Mouse (Mus musculus): ENCODE results near the gene Wnt3a. TPM values are rescaled to one million over a fixed set of nuclear protein-coding genes. Genes with fewer than 3 reads are reported as not detected.

The Wnt3a gene
- polyA plus RNA-seq, 1 experiment from 2014 or later, result 2.2 TPM

DNA sequence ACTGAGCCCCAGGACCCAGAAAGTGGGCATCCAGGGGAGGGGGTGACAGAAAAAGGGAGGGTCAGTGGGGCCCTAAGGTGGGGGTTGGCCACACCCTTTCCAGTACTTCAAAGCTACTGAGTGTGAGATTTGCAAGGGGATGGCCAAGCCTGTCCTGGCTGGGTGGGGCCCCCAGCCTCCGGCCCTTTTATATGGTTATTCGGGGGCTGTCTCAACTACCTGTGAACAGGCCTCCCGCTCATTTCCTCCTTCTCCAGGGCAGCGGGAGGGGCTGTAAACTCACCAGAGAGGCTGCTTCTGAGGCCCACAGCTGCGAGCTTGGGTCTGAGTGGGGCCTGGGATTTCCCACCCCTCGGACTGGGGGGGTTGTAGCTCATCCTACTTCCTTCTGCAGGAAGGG is 46.7 kb downstream of the Wnt3a start:
- 55% methylated on average over 6 of the region's 6 CpGs for WGBS
- Histone ChIP-seq H3K27ac (replicated peaks) (no peak overlapping the region), H3K4me3 (no peak overlapping the region), H3K4me2 (replicated peaks) (no peak overlapping the region), H3K9me3 (no peaks in the 10 kb centered on the region), H3K27me3 (no peaks in the 10 kb centered on the region), H3K36me3 (no peaks in the 10 kb centered on the region), H3K4me1 (peaks cover 5% of the 10 kb centered on the region), H3K9ac (replicated peaks) (no peak overlapping the region)
- no peak for ATAC-seq (replicated peaks)

DNA sequence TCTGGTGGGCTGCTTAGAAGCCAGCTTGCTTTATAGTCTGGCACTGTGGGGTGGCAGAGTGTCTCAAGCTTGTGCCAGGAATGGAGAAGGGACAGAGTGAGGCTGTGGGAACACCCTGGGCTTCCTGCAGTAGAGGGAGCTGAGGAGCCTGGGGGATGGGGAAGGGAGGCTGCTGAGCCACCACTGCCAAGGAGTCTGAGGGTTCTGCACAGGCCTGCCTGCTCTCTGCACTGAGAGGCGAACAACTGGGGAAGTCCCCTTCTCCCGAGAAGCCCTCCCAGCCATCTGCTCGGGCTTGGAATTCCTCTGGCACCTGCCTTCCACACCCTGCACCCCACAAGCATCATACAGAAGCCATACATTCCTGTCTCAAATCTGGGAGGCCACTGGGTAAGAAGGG is 48.7 kb downstream of the Wnt3a start:
- Histone ChIP-seq H3K4me1 (peaks cover 8% of the 10 kb centered on the region), H3K27ac (replicated peaks) (no peak overlapping the region), H3K4me2 (replicated peaks) (no peak overlapping the region), H3K9ac (replicated peaks) (no peak overlapping the region), H3K27me3 (no peaks in the 10 kb centered on the region), H3K4me3 (no peak overlapping the region), H3K9me3 (no peaks in the 10 kb centered on the region), H3K36me3 (no peaks in the 10 kb centered on the region)
- ATAC-seq (replicated peaks), result no peak
- 12% methylated on average over 3 of the region's 3 CpGs for WGBS

DNA sequence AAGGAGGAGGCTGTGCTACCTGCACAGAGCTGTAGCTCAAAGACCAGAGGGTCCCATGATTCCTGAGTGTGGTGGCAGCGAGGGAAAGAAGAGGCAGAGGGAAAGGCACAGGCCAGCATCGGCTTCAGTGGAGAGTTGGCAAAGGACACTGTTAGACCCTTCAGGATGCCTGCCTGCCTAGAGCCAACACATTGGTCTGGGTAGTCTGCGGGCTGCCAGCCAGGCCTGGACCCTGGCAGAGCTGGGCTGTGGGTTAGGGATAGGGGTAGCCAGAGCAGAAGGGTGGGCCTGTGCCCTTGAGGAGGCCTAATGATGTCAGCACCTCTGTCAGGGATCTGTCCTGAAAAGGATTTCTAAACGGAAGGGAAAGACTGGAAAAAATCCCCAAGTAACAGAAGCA is 50.8 kb downstream of the Wnt3a start:
- Histone ChIP-seq H3K4me3 (no peak overlapping the region), H3K4me1 (peaks cover 8% of the 10 kb centered on the region), H3K4me2 (replicated peaks) (no peak overlapping the region), H3K9ac (replicated peaks) (no peak overlapping the region), H3K27me3 (no peaks in the 10 kb centered on the region), H3K36me3 (no peaks in the 10 kb centered on the region), H3K9me3 (no peaks in the 10 kb centered on the region), H3K27ac (replicated peaks) (no peak overlapping the region)
- ATAC-seq (replicated peaks), result no peak
- WGBS, result 79% methylated on average over 4 of the region's 4 CpGs

DNA sequence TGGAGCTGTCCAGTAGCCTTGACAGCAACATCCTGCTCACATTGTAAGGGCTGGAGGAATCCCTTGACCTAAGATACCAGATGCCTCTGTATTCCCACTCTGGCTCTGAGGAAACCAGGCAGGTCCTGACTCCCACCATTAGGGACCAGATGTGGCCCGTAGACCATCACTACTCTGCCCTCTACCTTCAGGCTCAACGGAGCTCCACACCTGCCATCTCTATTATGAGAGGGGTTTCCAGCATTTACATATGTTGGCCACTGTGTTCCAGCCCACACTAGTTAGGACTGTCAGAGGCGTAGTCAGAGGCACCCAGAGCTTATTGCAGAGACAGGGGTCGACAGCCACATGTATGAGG is 51.1 kb downstream of the Wnt3a start:
- Histone ChIP-seq H3K4me1 (peaks cover 8% of the 10 kb centered on the region), H3K4me2 (replicated peaks) (no peak overlapping the region), H3K4me3 (no peak overlapping the region), H3K27me3 (no peaks in the 10 kb centered on the region), H3K36me3 (no peaks in the 10 kb centered on the region), H3K9me3 (no peaks in the 10 kb centered on the region), H3K27ac (replicated peaks) (no peak overlapping the region), H3K9ac (replicated peaks) (no peak overlapping the region)
- WGBS, result 61% methylated on average over 4 of the region's 4 CpGs
- 0 out of 2 replicates have a peak, but pooled peaks have one; percentile 13 for ATAC-seq (replicated peaks)

DNA sequence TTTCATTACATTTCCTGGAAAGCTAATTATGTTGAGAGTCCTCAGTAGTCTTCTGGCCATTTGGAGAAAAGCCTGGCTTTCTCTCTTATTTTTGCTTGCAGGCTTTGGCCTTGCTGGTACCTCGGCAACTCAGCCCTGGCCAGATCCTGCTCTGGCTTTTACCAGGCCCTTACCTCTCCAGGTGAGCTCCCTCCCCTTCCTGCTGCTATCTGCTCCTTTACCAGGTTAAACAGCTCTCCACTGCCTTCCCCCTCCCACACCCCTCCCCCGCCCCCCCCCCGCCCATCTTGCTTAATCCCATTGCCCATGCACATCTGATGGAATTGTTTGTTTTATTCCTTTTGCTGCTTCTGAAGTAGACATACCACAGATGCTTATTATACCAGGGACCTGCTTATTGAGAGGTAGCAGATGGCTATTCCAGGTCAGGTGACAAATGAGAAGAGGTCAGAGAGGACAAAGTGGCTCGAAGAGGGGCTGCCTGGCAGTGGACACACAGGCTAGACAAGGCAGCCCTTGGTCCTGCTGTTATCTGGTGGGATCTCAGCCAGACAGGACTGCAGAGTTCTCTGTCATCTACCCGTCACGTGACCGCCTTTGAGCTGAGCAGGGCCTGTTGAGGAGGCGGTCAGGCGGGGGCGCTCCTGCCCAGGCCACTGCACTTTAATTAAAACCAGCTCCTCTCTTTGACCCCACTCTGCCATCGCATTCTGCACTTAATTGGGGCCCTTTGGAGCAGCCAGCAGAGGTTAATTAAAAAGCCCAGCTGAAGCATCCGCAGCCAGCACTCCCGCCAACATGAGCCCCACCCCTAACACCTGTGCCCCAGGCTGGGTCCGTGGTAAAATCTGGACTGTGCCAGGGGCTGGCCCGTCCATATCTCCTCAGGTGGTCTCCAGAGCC is 51.8 kb downstream of the Wnt3a start:
- no peak overlapping the region for H3K9ac ChIP-seq (replicated peaks)
- no peak overlapping the region for H3K4me2 ChIP-seq (replicated peaks)
- H3K4me3 ChIP-seq, result no peak overlapping the region
- 0 out of 2 replicates have a peak, but pooled peaks have one; percentile 26 for ATAC-seq (replicated peaks)
- 3% methylated on average over 14 of the region's 15 CpGs for WGBS
- H3K27me3 ChIP-seq, result no peaks in the 10 kb centered on the region
- H3K36me3 ChIP-seq, result no peaks in the 10 kb centered on the region
- H3K4me1 ChIP-seq, result peaks cover 8% of the 10 kb centered on the region
- H3K9me3 ChIP-seq, result no peaks in the 10 kb centered on the region
- H3K27ac ChIP-seq (replicated peaks), result no peak overlapping the region

DNA sequence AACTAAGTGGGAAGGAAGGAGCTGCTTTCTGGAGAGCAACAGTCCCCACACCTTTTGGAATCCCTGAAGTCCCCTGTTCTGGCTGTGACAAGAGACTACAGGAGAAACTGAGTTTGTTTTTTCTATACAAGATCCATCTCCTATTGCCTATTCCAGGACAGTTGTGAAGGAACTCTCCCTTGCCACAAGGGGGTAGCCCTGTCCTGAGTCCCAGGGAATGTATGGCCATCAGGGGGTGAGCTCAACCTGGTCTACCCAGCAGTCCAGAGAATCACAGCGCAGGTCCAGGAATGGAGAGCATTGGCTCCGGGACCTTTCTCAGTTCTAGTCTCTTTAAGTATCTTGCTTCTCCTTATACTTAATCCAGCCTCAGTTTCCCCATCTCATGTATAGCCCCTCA is 57.8 kb downstream of the Wnt3a start:
- H3K27ac ChIP-seq (replicated peaks), result no peak overlapping the region
- H3K9me3 ChIP-seq, result no peaks in the 10 kb centered on the region
- WGBS, result 49% methylated on average over 2 of the region's 2 CpGs
- no peaks in the 10 kb centered on the region for H3K27me3 ChIP-seq
- no peak overlapping the region for H3K4me3 ChIP-seq
- no peak overlapping the region for H3K4me2 ChIP-seq (replicated peaks)
- H3K36me3 ChIP-seq, result no peaks in the 10 kb centered on the region
- H3K9ac ChIP-seq (replicated peaks), result no peak overlapping the region
- peaks cover 9% of the 10 kb centered on the region for H3K4me1 ChIP-seq
- ATAC-seq (replicated peaks), result no peak

DNA sequence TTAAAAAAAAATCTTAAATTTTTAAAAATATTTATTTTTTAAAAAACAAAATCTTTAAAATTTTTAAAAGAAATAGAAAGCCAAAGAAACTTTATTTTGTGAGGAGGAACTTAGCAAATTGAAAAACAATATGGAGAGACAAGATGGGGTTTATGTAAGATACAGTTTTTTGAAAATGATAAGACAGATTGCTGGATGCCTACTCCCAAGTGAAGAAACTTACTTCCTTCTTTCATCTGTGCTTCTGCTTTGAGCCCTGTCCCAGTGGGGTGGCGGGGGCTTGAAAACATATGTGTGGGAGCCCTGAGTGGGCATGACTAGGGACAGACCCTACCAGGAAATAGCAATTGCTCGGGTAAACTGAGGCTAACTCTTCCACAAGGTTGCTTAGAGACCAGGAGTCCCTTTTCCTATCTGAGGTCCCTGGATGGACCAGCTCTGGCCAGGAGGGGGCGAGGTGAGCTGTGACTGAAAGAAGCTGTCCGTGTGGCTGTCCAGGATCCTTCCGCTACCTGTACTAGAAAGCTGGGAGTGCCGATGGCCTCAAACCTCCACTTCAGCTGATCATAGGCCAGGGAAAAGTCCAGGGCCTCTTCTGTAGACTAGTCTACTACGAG is 60.3 kb downstream of the Wnt3a start:
- H3K9ac ChIP-seq (replicated peaks), result no peak overlapping the region
- ATAC-seq (replicated peaks), result no peak

DNA sequence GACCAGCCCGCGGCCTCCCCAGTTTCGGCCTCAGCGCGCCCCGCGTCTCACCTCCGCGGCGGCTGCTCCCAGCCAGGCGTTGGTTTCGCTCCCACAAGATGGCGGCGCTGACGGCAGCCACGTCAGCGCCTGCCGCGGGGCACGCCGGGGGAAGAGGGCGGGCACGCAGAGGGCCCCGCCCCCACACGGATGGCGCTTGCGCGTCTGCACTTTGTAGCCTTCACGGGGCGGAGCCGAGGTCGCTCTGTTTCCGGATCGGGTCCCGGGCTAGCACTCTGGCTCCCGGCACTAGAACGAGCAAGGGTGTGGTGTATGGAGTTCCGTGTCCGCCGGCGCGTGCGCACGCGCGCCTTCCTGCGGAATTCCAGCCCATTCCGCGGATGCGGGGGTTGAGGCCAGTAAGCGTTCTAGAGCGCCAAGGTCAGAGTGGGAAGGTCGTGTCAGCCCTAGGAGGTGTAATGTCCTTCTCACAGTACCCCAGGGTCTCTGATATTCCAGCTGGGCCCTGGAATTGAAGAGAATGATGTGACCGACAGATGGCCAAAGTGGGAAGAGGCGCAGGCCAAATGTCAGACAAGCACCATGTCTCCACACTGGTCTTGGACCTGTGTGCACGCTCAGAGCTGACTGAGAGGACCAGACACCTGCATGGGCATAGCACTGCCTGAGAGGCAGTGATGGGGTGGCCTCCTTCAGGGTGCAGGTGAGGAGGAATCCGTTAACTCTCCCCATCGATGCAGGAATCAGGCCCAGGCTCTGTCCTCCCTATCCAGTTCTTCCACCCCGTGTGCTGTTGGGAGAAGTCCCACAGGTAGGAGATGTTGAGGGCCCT is 62.2 kb downstream of the Wnt3a start, which contains the start of gene Arf1:
Arf1 (minus strand) TSS at position 149 of the 832 bp plus-strand sequence.
- peak; percentile 96 for ATAC-seq (replicated peaks)
- 3% methylated on average over 58 of the region's 59 CpGs for WGBS
- H3K4me2 ChIP-seq (replicated peaks), result peak within 1 kb of the TSS; percentile 93
- H3K36me3 ChIP-seq, result 0 out of 2 replicates have a peak, but pooled peaks cover 3% of the 10 kb centered on the region
- peak within 1 kb of the TSS; percentile 92 for H3K4me3 ChIP-seq
- H3K9ac ChIP-seq (replicated peaks), result peak within 1 kb of the TSS; percentile 98
- no peaks in the 10 kb centered on the region for H3K9me3 ChIP-seq
- peaks cover 46% of the 10 kb centered on the region for H3K4me1 ChIP-seq
- H3K27ac ChIP-seq (replicated peaks), result peak within 1 kb of the TSS; percentile 86
- no peaks in the 10 kb centered on the region for H3K27me3 ChIP-seq

More for the DNA sequence above, 60.3 kb downstream of the Wnt3a start:
- no peaks in the 10 kb centered on the region for H3K36me3 ChIP-seq
- no peaks in the 10 kb centered on the region for H3K27me3 ChIP-seq
- no peak overlapping the region for H3K27ac ChIP-seq (replicated peaks)
- no peak overlapping the region for H3K4me2 ChIP-seq (replicated peaks)
- peaks cover 29% of the 10 kb centered on the region for H3K4me1 ChIP-seq
- no peaks in the 10 kb centered on the region for H3K9me3 ChIP-seq
- no peak overlapping the region for H3K4me3 ChIP-seq
- 13% methylated on average over 7 of the region's 7 CpGs for whole genome bisulfite sequencing

DNA sequence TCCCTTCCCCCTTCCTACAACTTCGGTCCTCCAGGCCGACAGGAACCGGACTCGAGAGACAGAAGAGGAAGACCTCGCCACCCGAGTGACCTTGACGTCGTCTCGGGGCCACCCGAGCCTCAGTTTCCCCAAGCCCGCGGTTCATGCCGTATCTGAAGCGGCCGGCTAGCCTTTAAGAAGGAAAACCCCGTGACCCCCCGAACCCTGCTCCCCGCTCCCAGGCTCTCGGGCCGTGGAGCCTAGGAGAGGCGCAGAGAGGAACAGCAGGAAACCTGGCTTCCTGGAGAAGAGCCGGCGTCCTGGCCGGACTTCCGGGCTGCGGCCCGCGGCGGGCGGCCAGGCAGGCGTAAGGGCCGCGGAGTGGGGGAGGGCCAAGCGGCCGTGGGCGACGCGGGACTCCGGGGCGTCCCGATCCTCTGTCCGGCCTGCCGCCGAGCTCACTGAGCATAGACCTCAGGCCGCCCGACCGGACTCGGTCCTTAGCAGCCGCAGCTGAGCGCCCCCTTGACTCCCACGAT is 62.9 kb downstream of the Wnt3a start:
- H3K9ac ChIP-seq (replicated peaks), result peak overlapping the region; percentile 98
- ATAC-seq (replicated peaks), result peak; percentile 75
- no peaks in the 10 kb centered on the region for H3K9me3 ChIP-seq
- H3K4me3 ChIP-seq, result peak overlapping the region; percentile 92
- H3K27ac ChIP-seq (replicated peaks), result peak overlapping the region; percentile 86
- under 1% methylated on average over 50 of the region's 51 CpGs for WGBS
- H3K4me1 ChIP-seq, result peaks cover 51% of the 10 kb centered on the region
- peak overlapping the region; percentile 93 for H3K4me2 ChIP-seq (replicated peaks)
- no peaks in the 10 kb centered on the region for H3K27me3 ChIP-seq
- 0 out of 2 replicates have a peak, but pooled peaks cover 5% of the 10 kb centered on the region for H3K36me3 ChIP-seq

DNA sequence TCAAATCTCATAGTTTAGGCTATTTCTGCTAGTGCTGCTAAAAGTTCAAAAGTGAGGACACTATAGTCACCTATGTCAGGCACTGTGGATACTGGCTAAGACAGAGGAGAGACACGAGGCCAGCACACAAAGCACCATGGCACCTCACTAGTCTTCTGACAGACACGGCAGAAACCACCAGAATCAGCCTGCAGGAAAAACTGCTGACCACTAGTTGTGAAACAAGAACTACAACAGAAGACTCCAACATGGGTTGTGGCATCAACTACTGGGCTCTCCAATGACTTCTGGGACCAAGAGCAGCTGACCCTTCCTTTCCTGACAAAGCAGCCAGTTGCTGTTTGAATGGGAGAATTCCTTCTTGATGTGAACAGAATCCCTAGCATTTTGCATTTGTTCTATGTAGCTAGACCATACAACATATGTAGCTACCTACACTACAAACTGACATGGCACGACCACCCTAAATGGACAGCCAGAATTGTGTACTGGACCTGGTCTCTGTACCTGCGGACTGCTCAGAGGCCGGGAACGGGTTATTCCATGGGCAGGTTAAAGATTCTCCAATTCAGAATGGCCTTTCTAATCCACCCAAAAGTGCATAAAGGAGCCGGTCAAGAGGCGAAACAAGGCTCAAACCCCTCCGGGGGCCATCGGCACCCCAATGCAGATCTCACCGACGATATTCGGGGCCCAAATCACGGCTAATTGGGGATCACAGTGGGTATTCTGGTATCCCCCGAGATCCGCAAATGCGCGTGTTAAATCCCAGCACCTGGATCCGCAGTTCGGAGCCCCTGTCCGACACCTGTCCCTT is 63.6 kb downstream of the Wnt3a start:
- no peak for ATAC-seq (replicated peaks)
- Histone ChIP-seq H3K4me1 (peaks cover 56% of the 10 kb centered on the region), H3K9ac (replicated peaks) (peak overlapping the region; percentile 98), H3K36me3 (0 out of 2 replicates have a peak, but pooled peaks cover 5% of the 10 kb centered on the region), H3K4me2 (replicated peaks) (peak overlapping the region; percentile 93), H3K27me3 (no peaks in the 10 kb centered on the region), H3K9me3 (no peaks in the 10 kb centered on the region), H3K27ac (replicated peaks) (0 out of 2 replicates have a peak overlapping the region, but pooled peaks have one; percentile 86), H3K4me3 (peak overlapping the region; percentile 92)
- 6% methylated on average over 21 of the region's 21 CpGs for WGBS

DNA sequence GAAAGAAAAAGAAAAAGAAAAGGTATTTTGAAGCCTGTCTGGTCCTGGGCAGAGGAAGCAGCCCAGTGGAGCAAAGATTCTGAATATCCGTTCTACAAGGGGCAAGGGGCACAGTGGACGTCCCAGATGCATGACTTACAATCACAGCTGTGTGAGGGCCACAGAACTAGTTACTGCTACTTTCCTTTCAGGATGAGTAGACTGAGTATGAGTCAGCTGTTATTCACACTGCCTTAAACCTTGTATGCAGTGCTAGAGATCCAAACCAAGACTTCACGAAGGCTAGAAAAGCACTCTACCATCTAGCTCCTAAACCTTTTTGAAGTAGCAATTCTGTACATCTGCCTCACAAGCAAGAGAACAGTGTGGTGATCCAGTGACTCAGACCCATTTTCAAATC is 64.3 kb downstream of the Wnt3a start:
- Histone ChIP-seq H3K27ac (replicated peaks) (0 out of 2 replicates have a peak overlapping the region, but pooled peaks have one; percentile 2), H3K4me2 (replicated peaks) (peak overlapping the region; percentile 93), H3K4me1 (peaks cover 59% of the 10 kb centered on the region), H3K36me3 (0 out of 2 replicates have a peak, but pooled peaks cover 5% of the 10 kb centered on the region), H3K9ac (replicated peaks) (peak overlapping the region; percentile 98), H3K9me3 (no peaks in the 10 kb centered on the region), H3K4me3 (peak overlapping the region; percentile 92), H3K27me3 (no peaks in the 10 kb centered on the region)
- WGBS, result 67% methylated on average over 3 of the region's 3 CpGs
- ATAC-seq (replicated peaks), result no peak
